Mouse (Mus musculus) cerebellum, adult (tissue): ENCODE measurements at regions not wholly inside any gene's neighbourhood (a gene's known extent, or its start where the extent isn't known, plus 50 kb on each side); places are given as distances from the start of the nearest gene placed in this dataset.

ENCODE experiments used
- ATAC-seq: cut with Nextera tagmentation; 2 replicates; pipeline ENCODE4 v1.9.2; 2017; ENCODE audit warnings: mild to moderate bottlenecking, moderate library complexity, mixed read lengths; ENCODE audit not compliant: insufficient number of reproducible peaks, low FRiP score, low TSS enrichment

DNA sequence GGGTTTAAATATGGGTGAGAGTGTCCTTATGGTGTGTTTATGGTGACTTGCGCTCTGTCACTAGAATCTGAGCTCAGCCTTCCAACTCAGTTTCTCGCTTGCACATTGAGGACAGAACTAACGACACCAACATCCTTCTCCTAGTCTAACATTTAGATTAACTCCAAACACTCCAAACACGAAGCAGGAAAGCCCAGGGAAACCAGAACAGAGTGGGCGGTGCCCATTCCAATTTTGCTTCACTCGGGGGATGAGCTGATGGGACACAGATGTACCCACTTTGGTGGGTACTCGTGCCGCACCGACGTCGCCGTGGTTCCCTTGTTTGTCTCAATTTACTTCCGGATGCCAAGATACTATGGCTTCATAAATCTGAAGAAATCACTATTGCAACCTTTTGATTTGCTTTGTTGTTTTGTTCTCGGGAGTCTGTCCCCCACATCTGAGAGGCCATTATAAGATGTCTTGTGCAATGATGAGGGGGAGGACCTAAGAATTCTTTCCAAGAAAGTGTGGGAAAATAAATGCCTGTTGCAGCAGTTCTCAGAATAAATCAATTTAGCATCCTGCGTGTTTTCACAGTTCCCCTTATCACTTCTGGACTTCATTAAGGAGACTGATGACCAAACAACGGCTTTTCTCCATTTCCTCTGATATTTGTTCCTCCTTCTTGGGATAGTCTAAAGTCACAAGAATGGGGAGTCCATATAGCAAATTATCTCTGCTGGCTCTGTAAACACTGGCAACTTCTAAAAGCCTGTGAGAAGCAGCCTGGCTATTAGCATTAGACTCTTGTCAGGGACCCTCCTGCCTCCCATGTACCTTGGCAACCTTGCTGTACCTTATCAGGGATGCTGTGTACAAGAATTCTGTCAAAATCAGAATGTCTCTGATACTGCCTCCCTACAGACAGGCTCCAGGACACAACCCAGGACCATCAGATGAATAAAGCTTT lies 96.2 kb upstream of the Klf9 start:
- ATAC-seq: no peak

GRCm38 (mm10) chr19:23051456-23051855 lies 89.6 kb upstream of the Klf9 start:
- no peak for ATAC-seq

- no peak for ATAC-seq
Observed at GRCm38 (mm10) chr19:23054440-23054839, 86.6 kb upstream of the Klf9 start.

- ATAC-seq: no peak
Observed at GRCm38 (mm10) chr19:23055916-23056805, 84.9 kb upstream of the Klf9 start.

GRCm38 (mm10) chr19:23056851-23057707 lies 83.9 kb upstream of the Klf9 start:
- peak; percentile 56; the same call in 1 of the 2 replicates for ATAC-seq

- ATAC-seq: no peak
Observed at GRCm38 (mm10) chr19:23057739-23058501, 83.1 kb upstream of the Klf9 start.

DNA sequence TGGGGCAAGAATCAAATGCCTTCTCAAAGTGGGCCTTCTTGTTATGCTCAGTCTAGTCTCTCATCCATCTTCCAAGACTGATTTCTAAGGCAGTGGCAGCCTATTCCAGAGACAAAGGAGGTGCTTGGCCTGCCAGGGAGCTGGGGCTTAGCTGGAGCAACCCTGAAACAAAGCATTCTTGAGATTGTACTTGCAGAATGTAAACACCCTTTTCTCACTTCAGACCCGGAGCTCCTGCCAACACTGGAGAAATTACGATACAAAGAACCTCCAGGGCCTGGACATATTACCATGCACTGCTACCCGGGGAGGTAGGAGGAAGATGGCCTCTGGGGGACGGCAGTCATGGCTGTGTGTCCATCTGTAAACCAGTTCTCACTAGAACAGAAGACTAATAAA lies 82.5 kb upstream of the Klf9 start:
- ATAC-seq: no peak

GRCm38 (mm10) chr19:23061081-23061640 lies 79.9 kb upstream of the Klf9 start:
- no peak for ATAC-seq

GRCm38 (mm10) chr19:23061906-23062305 lies 79.1 kb upstream of the Klf9 start:
- ATAC-seq: no peak

GRCm38 (mm10) chr19:23062851-23063250 lies 78.2 kb upstream of the Klf9 start:
- no peak for ATAC-seq

DNA sequence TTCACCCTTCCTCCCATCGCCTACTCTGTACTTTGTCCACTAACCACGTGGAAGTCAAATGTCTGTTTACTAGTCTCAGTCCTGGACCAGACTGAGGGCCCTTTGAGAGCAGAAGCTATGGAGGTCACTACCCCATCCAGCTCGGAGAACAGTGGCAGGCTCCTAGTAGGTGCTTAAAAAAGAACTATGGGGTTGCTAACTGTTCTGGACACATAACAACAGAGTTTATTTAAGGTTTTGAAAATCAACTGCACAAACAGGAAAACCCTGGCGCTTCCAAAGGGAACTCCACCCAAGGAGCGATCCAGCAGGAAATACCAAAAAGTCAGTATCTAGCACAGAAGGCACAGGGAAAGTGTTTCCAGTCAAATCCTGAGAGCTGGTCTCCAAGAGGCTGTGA lies 75.5 kb upstream of the Klf9 start:
- no peak for ATAC-seq

GRCm38 (mm10) chr19:23066726-23067125 lies 74.3 kb upstream of the Klf9 start:
- no peak for ATAC-seq

- no peak for ATAC-seq
Observed at GRCm38 (mm10) chr19:23068600-23068999, 72.4 kb upstream of the Klf9 start.

GRCm38 (mm10) chr19:23069656-23070055 lies 71.4 kb upstream of the Klf9 start:
- ATAC-seq: no peak

DNA sequence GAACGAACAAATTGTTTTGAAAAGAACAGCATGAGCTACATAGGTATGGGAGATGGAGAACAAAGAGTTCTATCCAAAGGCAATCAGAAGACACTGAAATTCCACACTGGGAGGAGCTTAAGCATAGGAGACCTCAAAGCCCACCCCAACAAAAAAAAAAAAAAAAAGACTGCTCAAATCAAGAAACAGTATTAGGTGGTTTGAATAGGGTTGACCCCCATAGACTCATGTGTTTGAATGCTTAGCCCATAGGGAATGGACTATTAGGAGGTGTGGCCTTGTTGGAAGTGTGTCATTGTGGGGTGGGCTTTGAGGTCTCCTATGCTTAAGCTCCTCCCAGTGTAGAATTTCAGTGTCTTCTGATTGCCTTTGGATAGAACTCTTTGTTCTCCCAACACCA lies 70.0 kb upstream of the Klf9 start:
- ATAC-seq: no peak

DNA sequence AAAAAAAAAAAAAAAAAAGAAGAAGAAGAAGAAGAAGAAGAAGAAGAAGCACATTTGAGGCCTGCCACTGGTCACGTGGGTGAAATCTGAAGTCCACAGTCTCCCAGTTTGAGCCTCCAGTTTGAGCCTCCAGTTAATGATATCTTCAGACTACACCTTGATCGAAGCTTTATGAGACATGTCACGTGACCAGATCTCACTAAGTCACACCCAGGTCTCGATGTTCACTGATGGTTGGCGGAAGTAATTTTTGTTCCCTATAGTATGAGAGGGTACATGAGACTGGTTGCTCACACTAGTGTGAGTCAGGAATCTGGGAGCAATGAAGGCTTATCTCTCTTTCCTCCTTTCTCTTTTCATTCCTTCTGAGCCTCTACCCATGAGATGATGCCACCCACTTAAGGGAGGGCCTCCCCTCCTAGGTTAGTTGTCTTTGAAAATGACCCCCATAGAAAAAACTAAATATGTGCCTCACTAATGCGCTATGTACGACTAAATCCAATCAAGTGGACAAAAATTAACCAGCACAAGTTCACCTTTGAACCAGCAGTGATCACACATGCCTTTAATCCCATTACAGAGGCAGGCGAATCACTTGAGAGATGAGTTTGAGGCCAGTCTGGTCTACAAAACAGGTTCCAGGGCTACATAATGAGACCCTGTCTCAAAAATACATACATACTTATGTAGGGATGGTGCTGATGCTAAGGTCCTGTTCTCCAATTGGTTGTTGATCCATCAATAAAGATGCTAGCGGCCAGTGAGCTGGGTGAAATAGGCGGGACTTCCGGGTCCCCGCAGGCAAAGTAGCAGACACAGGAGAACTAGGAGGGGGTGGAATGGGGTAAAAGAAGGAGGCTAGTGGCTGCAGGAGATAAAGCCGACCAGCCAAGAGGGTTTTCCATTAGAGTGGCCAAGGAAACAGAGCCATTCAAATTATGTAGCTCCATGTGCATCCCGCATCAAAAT lies 66.1 kb upstream of the Klf9 start:
- ATAC-seq: no peak

DNA sequence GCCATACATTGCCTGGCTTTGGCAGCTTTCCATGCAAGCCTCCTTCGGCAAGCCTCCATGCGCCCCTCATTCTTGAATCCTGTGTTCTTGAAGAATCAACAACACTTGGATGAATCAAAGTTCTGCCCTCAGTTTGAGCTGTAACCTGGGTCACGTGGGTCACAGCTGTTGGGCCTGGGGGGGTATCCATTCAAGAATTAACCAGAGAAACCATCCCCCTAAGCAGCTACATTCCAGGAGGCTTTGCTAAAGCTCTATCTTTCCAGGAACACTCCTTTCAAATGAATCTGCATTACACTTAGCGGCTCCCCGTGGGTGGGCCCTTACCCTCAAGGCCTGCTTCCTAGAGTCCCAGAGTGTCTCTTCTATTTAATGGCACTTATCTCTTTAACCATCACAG lies 65.2 kb upstream of the Klf9 start:
- ATAC-seq: no peak

DNA sequence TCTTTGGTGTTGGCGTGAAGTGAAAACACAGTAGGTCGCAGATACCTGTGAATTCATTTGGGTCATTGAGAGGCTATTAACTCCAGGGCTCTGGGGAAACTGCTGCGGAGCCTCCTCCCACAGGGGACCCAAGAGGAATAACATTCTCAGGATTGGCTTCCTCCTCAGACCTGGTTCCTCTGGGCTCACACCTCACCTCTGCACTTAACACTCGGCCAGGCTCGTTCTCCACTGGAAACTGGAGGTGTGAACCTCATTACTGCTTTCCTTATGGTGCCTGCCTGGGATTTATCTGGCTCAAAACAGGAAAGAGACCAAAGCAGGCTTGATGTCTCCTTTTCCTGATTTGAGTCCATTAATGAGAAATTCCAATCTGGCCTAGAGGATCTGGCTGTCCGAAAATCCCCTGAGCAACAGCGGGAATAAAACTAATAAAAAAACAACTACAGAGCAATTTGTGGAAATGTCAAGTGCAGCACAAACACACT lies 55.8 kb upstream of the Klf9 start:
- ATAC-seq: no peak
